8 mouse cellular contexts compared by ENCODE assay signal in the genomic region with DNA sequence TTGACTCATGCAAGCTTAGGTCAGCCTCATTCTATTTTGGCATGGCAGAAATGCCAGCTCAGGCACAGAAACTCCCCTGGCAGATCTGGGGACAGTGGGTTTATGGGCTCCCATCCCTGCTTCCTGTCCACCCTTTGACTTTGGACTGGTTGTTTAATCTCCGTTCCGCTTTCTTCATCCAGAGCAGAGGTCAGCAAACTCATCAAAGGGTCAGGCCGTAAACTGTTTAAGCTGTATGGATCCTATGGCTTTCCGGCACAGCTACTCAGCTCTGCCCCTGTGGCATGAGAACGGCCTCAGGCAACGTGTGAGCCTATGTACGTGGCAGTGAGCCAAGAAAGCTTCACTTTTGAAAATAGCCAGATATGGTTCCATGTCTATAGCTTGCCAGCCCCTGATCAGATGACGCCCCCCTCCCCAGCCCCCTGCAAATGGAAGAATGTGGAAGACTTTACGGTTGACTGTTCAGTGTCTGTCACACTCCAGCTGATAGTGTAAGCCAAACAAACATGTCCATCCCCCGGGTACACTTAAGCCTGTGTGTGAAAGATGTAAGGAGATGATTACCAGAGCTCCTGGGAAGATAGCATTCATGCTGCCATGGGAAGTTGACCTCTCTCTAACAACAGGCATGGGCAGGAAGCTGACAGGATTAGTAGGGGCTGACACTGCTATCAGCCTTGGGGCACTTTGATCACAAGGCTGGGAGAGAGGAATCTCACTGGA. TPM values are rescaled to one million over a fixed set of nuclear protein-coding genes. Genes with fewer than 3 reads are reported as not detected.
DNase-seq lines count a peak whose midpoint lies in the region; ATAC-seq and TF ChIP-seq lines count a peak whose summit lies in the region.

No protein-coding gene starts in this region.

- ATAC-seq in hindbrain, embryonic 11.5 days (ENCODE audit: low FRiP score) = peak; percentile 30; the same call in 1 of the 2 replicates
- ATAC-seq in liver, embryonic 12.5 days = peak; percentile 65

- intact Hi-C loops in left cerebral cortex, postnatal 36 days (cut with DNase I) = no loop called here

- no peak overlapping the region for H3K4me2 ChIP-seq in hindbrain, embryonic 11.5 days (replicated peaks; ENCODE audit: low read depth, low read length)
- H3K4me2 ChIP-seq in liver, embryonic 12.5 days = 0 out of 2 replicates have a peak overlapping the region, but pooled peaks have one; percentile 5

- H3K36me3 ChIP-seq in hindbrain, embryonic 11.5 days (ENCODE audit: control insufficient read depth, insufficient read depth, low read length) = no peaks in the 10 kb centered on the region
- H3K36me3 ChIP-seq in liver, embryonic 12.5 days = peaks cover 25% of the 10 kb centered on the region
- no peaks in the 10 kb centered on the region for H3K36me3 ChIP-seq in small intestine, adult 2 months (ENCODE audit: control insufficient read depth, insufficient read depth, low read length)

- H3K4me3 ChIP-seq in hindbrain, embryonic 11.5 days (ENCODE audit: low read depth, low read length) = no peak overlapping the region
- H3K4me3 ChIP-seq in liver, embryonic 12.5 days = no peak overlapping the region
- H3K4me3 ChIP-seq in small intestine, adult 2 months (ENCODE audit: low read depth, low read length) = no peak overlapping the region

- DNase-seq in Muller cell, postnatal 12 days (ENCODE audit: inconsistent ontology term) = peak; percentile 34
- peak; percentile 73 for DNase-seq in embryo, embryonic 11.5 days (ENCODE audit: low read depth, low spot score)
- DNase-seq in hindbrain, embryonic 11.5 days (ENCODE audit: low spot score) = peak; percentile 53
- DNase-seq in left cerebral cortex, postnatal 36 days (ENCODE audit: low spot score in 2 of 2) = no peak
- no peak for DNase-seq in ovary, adult 18-20 months (ENCODE audit: low spot score)
- DNase-seq in layer of hippocampus, adult 9-11 months = no peak

- no peaks in the 10 kb centered on the region for H3K4me1 ChIP-seq in hindbrain, embryonic 11.5 days (replicated peaks; ENCODE audit: control insufficient read depth, insufficient read depth, low read length)
- H3K4me1 ChIP-seq in liver, embryonic 12.5 days = peaks cover 47% of the 10 kb centered on the region
- H3K4me1 ChIP-seq in small intestine, adult 2 months (ENCODE audit: control insufficient read depth, insufficient read depth, insufficient read length, low read length) = peaks cover 18% of the 10 kb centered on the region; the same call in 1 of the 2 replicates

- peak overlapping the region; percentile 36 for H3K27ac ChIP-seq in hindbrain, embryonic 11.5 days (ENCODE audit: low read depth, low read length)
- H3K27ac ChIP-seq in liver, embryonic 12.5 days = peak overlapping the region; percentile 75
- H3K27ac ChIP-seq in small intestine, adult 2 months (ENCODE audit: insufficient read depth, low read depth, low read length) = peak overlapping the region; percentile 29; the same call in 1 of the 2 replicates

- no peaks in the 10 kb centered on the region for H3K9me3 ChIP-seq in hindbrain, embryonic 11.5 days (ENCODE audit: control insufficient read depth, low read length)
- H3K9me3 ChIP-seq in liver, embryonic 12.5 days (replicated peaks) = 0 out of 2 replicates have a peak, but pooled peaks cover 4% of the 10 kb centered on the region

- WGBS in hindbrain, embryonic 11.5 days = 46% methylated on average over 10 of the region's 10 CpGs
- 51% methylated on average over 10 of the region's 10 CpGs for WGBS in liver, embryonic 12.5 days (ENCODE audit: insufficient replicate concordance)
- 21% methylated on average over 10 of the region's 10 CpGs for WGBS in small intestine, adult 2 months

- no peak overlapping the region for H3K9ac ChIP-seq in hindbrain, embryonic 11.5 days (ENCODE audit: low read depth, low read length)
- H3K9ac ChIP-seq in liver, embryonic 12.5 days = no peak overlapping the region

- no peaks in the 10 kb centered on the region for H3K27me3 ChIP-seq in hindbrain, embryonic 11.5 days (ENCODE audit: control insufficient read depth, insufficient read depth, low read length)
- no peaks in the 10 kb centered on the region for H3K27me3 ChIP-seq in liver, embryonic 12.5 days (replicated peaks)
- H3K27me3 ChIP-seq in small intestine, adult 2 months (ENCODE audit: control insufficient read depth, insufficient read depth, low read length) = no peaks in the 10 kb centered on the region

- no peak for TF ChIP-seq CTCF in small intestine, adult 2 months (IDR thresholded peaks at IDR 0.05; ENCODE audit: extremely low read depth, insufficient read length, insufficient replicate concordance, low read depth, low read length)

- TF ChIP-seq POLR2A in small intestine, adult 2 months (IDR thresholded peaks at IDR 0.05; ENCODE audit: low read depth, low read length) = no peak

RNA-seq across cellular contexts. Expression of a gene that starts 21.1 kb away (rescaled TPM):
- polyA plus RNA-seq in hindbrain, embryonic 11.5 days (2014; fragmentation: Nextera tagmentation; extraction: Ambion mirVana) = 16.9 and 18.7 TPM in 2 replicates
- polyA plus RNA-seq in liver, embryonic 12.5 days (2016; fragmentation: Nextera tagmentation; extraction: Ambion mirVana) = 24.7 and 25.3 TPM in 2 replicates
- 8.3 and 19.7 TPM in 2 replicates for polyA plus RNA-seq in small intestine, adult 2 months (2012; rRNA removed)
- 10 to 100 TPM; 27.0 to 27.7 TPM for total RNA-seq in left cerebral cortex, postnatal 36 days (2021)

Comparison
In these comparisons a context has a peak if more than half of its experiments do, and no peak if none do; other contexts are left out.
1. DNase-seq: peak in Muller cell, postnatal 12 days (single experiment), embryo, embryonic 11.5 days (single experiment) and hindbrain, embryonic 11.5 days (single experiment); none in left cerebral cortex, postnatal 36 days (0 of 2), ovary, adult 18-20 months (single experiment) and layer of hippocampus, adult 9-11 months (single experiment).
2. Peak in every context shown above with its lines, with median percentiles within 50 percentile points of each other: H3K27ac ChIP-seq.